Mouse (Mus musculus) ES-Bruce4 (cell line): ENCODE data around the gene Hist1h2bg. TPM values are rescaled to one million over a fixed set of nuclear protein-coding genes. Genes with fewer than 3 reads are reported as not detected.
"Not testable (repeated sequence)": the region's sequence is repeated elsewhere in the genome, so short reads cannot be mapped to it uniquely, and the experiment has no call there.

Experiments
- H3K27ac ChIP-seq: 2 replicates; pipeline ENCODE4 v1.5.1; 2012; ENCODE audit warnings: low read length, inconsistent platforms; ENCODE audit not compliant: insufficient read depth
- H3K27me3 ChIP-seq: 2 replicates; pipeline ENCODE4 v1.6.1; 2012; ENCODE audit warnings: mild to moderate bottlenecking, low read length, inconsistent platforms; ENCODE audit not compliant: control insufficient read depth, poor library complexity, insufficient read depth, severe bottlenecking
- H3K36me3 ChIP-seq: 2 replicates; pipeline ENCODE4 v1.6.1; 2012; ENCODE audit warnings: inconsistent platforms, mild to moderate bottlenecking, low read length, moderate library complexity; ENCODE audit not compliant: control insufficient read depth, poor library complexity, insufficient read depth, severe bottlenecking
- H3K4me1 ChIP-seq: one replicate; pipeline ENCODE4 v1.8.1; 2011; ENCODE audit warnings: low read length; ENCODE audit not compliant: control insufficient read depth, insufficient read depth
- H3K4me3 ChIP-seq: 2 replicates; pipeline ENCODE4 v1.5.1; 2011; ENCODE audit warnings: low read depth, mild to moderate bottlenecking, low read length
- H3K9ac ChIP-seq: 2 replicates; pipeline ENCODE4 v1.6.1; 2012; ENCODE audit warnings: low read depth, mild to moderate bottlenecking, inconsistent platforms; ENCODE audit not compliant: poor library complexity, severe bottlenecking
- H3K9me3 ChIP-seq: replicated peaks from 2 replicates; pipeline ENCODE4 v1.6.1; 2012; ENCODE audit warnings: mild to moderate bottlenecking, low read length, inconsistent platforms; ENCODE audit not compliant: control insufficient read depth, poor library complexity, insufficient read depth, severe bottlenecking
- CTCF ChIP-seq: IDR thresholded peaks from one replicate; pipeline ENCODE4 v1.8.1; 2011; ENCODE audit warnings: low read depth, low read length
- EP300 ChIP-seq: IDR thresholded peaks from 2 replicates; pipeline ENCODE4 v1.6.1; 2011; ENCODE audit warnings: low read depth, low read length; ENCODE audit not compliant: insufficient read depth
- POLR2A ChIP-seq: IDR thresholded peaks from one replicate; pipeline ENCODE4 v1.8.1; 2011; ENCODE audit warnings: low read length; ENCODE audit not compliant: insufficient read depth
- polyA plus RNA-seq: library from polyadenylated mRNA; stranded (reverse); fragments of >200 nt; gene quantifications from 2 replicates; pipeline ENCODE4 v1.2.4, GENCODE M21; 2011; ENCODE audit warnings: low read depth; ENCODE audit not compliant: missing spikeins, insufficient read depth, insufficient read length

Gene Hist1h2bg
- polyA plus RNA-seq, 1 experiment: 13.4 TPM

- Histone ChIP-seq H3K9me3 (no peaks in the 10 kb centered on the region), H3K27me3 (no peaks in the 10 kb centered on the region), H3K27ac (no peak overlapping the region), H3K4me1 (peaks cover 1% of the 10 kb centered on the region), H3K9ac (no peak overlapping the region), H3K4me3 (no peak overlapping the region), H3K36me3 (no peaks in the 10 kb centered on the region)
- no peak for TF ChIP-seq POLR2A
- TF ChIP-seq EP300: no peak
- TF ChIP-seq CTCF: no peak
Measured at GRCm38 (mm10) chr13:23541497-23541896, 29.7 kb upstream of the Hist1h2bg start.

DNA sequence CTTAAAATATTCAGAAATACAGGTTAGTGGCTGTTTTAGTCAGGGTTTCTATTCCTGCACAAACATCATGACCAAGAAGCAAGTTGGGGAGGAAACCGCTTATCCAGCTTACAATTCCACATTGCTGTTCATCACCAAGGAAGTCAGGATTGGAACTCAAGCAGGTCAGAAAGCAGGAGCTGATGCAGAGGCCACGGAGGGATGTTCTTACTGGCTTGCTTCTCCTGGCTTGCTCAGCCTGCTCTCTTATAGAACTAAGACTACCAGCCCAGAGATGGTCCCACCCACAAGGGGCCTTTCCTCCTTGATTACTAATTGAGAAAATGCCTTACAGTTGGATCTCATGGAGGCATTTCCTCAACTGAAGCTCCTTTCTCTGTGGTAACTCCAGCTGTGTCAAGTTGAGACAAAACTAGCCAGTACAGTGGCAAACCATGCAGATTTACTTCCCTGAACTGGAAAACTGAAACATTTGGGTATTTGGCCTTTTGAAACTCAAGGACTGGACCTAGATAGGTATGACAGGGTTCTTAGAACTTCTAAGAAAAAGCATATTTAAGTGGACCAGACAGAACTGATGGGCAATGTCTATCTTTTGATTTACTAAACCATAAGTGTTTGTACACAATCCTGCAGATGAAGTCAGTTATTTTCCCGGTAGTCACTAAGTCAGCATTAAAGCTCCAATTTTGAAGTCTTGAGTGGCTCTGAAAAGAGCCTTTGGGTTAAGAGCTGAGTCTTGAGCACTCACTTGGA is 28.8 kb upstream of the Hist1h2bg start:
- Histone ChIP-seq H3K9ac (peak overlapping the region; percentile 69), H3K4me3 (peak overlapping the region; percentile 88), H3K27ac (peak overlapping the region; percentile 75)
- not testable (repeated sequence) for H3K9me3 ChIP-seq, H3K27me3 ChIP-seq, H3K4me1 ChIP-seq, H3K36me3 ChIP-seq

GRCm38 (mm10) chr13:23542999-23543607 is 28.1 kb upstream of the Hist1h2bg start, which contains the start of gene Hist1h2bh:
TSS of gene Hist1h2bh (minus strand) at chr13:23543392.
- not testable (repeated sequence) for H3K36me3 ChIP-seq, H3K9me3 ChIP-seq, H3K27me3 ChIP-seq, H3K4me1 ChIP-seq
- Histone ChIP-seq H3K4me3 (peak within 1 kb of the TSS; percentile 88), H3K9ac (peak within 1 kb of the TSS; percentile 84), H3K27ac (peak within 1 kb of the TSS; percentile 75)
- TF ChIP-seq POLR2A: peak; percentile 75

GRCm38 (mm10) chr13:23543965-23544786 is 27.0 kb upstream of the Hist1h2bg start, which contains the start of gene Hist1h3f:
TSS of gene Hist1h3f (plus strand) at chr13:23544052.
- Histone ChIP-seq H3K27me3 (no peaks in the 10 kb centered on the region), H3K4me1 (peaks cover under 1% of the 10 kb centered on the region), H3K4me3 (peak within 1 kb of the TSS; percentile 88), H3K27ac (peak within 1 kb of the TSS; percentile 75), H3K36me3 (no peaks in the 10 kb centered on the region), H3K9ac (peak within 1 kb of the TSS; percentile 84), H3K9me3 (no peaks in the 10 kb centered on the region)
- TF ChIP-seq CTCF (no peak), POLR2A (peak; percentile 86), EP300 (0 out of 2 replicates have a peak, but pooled peaks have one; percentile 6)

DNA sequence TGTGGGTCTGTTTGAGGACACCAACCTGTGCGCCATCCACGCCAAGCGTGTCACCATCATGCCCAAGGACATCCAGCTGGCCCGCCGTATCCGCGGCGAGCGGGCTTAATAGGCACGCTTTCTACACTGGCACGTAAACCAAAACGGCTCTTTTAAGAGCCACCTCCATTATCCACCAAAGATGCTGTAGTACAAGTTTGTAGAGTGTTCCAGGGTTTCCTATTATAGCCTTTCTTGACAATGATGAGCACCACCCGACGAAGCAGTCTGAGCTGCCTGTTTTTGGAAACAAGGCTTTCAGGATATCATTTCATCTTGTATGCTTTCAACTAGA is 26.4 kb upstream of the Hist1h2bg start:
- not testable (repeated sequence) for H3K4me1 ChIP-seq, H3K36me3 ChIP-seq, H3K9me3 ChIP-seq, H3K27me3 ChIP-seq
- H3K4me3 ChIP-seq: peak overlapping the region; percentile 42
- H3K9ac ChIP-seq: peak overlapping the region; percentile 84
- peak overlapping the region; percentile 38 for H3K27ac ChIP-seq

GRCm38 (mm10) chr13:23546694-23547093 is 24.5 kb upstream of the Hist1h2bg start:
- no peaks in the 10 kb centered on the region for H3K27me3 ChIP-seq
- no peaks in the 10 kb centered on the region for H3K36me3 ChIP-seq
- TF ChIP-seq POLR2A (no peak), EP300 (no peak), CTCF (no peak)
- H3K9ac ChIP-seq: no peak overlapping the region
- H3K4me3 ChIP-seq: no peak overlapping the region
- no peaks in the 10 kb centered on the region for H3K4me1 ChIP-seq
- H3K27ac ChIP-seq: no peak overlapping the region
- no peaks in the 10 kb centered on the region for H3K9me3 ChIP-seq
